Mouse (Mus musculus) cerebellum, adult 9-10 months (tissue): ENCODE data around the gene Myo9b.
"Not testable (repeated sequence)": the region's sequence is repeated elsewhere in the genome, so short reads cannot be mapped to it uniquely, and the experiment has no call there.

Experiments
- DNase-seq: peaks from one replicate; pipeline ENCODE4 v3.0.0; 2022

Myo9b gene

DNA sequence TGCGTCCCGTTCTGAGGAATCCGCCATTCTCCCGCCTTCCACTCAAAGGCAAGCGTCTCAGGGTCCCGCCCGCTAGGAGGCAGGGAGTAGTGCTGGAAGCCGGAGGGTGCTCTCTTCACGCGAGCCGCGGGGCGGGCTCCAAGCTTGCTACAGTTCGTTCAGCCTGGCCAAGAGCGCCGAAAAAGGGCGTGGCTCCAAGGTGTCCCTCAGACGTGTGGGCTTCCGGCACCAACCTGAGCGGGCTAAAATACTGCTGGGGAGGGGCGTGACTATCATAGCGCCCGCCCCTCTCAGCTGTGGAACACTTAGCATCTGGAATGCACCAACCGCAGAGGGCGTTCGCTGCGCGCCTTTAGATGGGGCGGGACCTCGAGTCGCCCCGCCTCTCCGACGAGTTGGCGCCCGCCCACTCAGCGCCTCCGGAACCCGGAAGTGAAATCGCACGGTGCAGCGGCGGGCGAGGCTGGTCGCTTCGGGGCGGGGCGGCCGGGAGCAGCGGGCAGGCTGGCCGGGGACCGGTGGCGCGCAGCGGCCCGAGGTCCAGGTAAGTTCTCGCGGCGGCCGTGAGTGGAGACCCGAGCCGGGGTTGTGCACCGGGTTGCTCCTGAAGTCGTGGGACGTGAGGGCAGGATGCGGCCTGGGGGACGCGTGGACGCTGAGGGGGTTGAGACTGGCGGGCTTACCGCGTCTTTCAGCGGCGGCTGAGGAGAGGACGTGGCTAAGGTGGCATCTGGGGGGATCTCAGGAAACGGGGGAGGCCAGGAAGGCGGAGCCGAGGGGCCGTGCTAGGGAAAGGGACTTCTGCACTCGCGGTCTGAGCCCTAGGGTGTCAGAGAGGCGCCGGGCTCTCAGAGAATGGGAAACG, at the start of gene Myo9b, which contains the start of gene Haus8:
Gene Myo9b, plus strand, starts transcription at position 429 of the 865 bp plus-strand sequence.
Gene Haus8, minus strand, starts transcription at position 649 of the 865 bp plus-strand sequence.
- DNase-seq: peak; percentile 94

DNA sequence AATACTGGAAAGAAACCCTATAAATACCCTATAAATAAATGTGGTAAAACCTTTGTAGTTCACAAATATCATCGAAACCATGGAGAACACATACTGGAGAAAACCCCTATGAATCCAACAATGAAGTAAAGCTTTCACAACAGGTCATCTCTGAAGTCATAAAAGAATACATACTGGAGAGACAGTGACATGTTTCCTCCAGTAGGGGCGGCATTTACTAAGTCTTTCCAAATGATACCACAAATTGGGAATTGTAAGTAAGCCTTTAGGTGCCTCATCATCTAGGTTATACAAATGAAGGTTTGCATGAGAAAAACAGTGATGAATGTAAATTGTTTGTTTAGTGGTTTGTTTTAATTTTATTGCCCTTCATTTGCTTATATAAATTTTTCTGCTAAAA, 48.0 kb upstream of the Myo9b start:
- peak; percentile 12 for DNase-seq

- DNase-seq: no peak
Observed at GRCm38 (mm10) chr8:71242757-71243156, 29.8 kb upstream of the Myo9b start.

- no peak for DNase-seq
Observed at GRCm38 (mm10) chr8:71248203-71248602, 24.3 kb upstream of the Myo9b start.

DNA sequence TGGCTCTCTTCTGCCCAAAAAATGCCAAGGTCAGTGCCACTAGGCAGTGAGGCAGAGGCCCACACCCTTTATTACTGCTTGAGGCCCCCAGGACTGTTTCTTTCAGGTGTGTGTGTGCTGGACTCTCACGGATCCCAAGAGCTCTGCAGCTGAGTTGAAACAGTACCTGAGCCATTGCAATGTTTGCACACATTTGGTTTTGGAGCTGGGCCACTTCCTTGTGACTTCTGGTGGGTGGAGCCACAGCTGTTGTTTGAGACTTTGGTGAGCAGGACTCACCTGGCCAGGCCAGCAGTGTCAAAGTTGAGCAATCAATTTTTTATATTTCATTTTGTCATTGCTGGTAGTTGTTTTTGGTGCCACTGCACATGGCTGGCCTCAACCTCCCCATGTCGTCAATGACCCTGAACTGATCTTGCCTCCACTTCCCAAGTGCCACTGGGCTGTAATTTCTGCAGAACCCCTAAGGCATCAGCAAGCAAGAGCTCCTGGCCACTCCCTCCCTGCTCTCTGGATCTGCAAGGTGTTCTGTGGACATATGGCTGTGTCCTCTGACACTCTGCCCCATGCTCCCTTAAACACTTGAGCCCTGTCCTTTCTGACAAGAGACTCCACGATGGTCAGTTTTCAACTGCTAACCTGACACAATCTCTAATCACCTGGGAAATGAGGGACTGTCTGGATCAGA, 15.8 kb upstream of the Myo9b start:
- DNase-seq: no peak

- no peak for DNase-seq
Observed at GRCm38 (mm10) chr8:71261234-71261633, 11.3 kb upstream of the Myo9b start.

- no peak for DNase-seq
Observed at GRCm38 (mm10) chr8:71267690-71268089, 4.8 kb upstream of the Myo9b start.

GRCm38 (mm10) chr8:71268286-71268685, 4.2 kb upstream of the Myo9b start:
- DNase-seq: not testable (repeated sequence)

GRCm38 (mm10) chr8:71271630-71272029, 884 bp upstream of the Myo9b start:
- DNase-seq: no peak

DNA sequence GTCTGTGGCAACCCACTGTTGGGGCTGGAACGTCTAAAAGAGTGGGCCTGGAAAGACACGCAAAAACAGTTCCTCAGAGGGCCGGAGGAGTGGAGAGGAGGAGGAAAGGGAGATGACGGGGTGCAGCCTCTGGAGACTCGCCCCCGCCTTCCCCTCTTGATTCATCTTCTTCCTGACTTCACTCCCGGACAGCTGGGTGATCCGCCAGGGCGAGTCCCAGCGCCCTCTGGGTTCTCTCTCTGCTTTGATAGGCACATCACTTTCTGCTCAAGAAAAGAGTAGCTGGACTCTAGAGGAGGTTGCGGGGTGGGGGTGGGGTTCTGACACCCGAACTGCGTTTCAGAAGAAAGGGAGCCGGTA, 617 bp downstream of the Myo9b start:
- peak; percentile 46 for DNase-seq

DNA sequence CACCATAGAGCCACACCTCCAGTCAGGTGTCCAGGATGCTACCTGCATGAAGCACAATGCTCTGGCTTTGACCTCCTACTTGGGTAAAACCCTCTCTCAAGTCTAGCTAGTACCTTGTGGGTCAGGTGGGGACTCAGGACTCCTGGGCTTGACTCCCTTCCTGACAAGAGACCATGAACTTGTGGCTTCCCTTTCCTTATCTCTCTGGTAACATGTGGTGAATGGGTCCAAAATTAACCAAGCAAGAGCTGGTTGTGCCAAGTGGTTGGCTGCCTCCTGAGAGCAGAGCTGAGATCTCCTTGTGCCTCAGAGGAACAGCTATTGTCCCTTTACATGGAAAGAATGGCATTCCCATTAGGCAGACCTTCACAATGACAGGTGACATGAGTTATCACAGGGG, 2.0 kb downstream of the Myo9b start:
- no peak for DNase-seq

DNA sequence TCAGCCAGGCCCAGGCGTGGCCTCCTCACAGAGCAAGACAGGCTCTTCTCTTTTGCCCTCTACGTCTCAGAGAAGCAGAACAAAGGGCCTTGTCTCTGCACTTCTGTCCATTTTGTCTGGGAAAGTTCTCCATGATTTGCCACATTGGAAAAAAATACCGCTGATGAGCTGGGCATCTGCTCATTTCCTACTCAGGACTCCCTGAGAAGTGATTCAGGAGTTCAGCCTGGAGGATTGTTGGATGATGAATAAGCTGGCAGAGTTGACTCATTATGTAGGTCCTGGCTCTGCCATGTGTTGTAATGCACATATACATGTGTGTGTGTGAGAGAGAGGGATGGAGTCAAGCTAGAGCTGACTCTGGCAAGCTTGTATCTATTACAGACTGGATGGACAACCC, 3.7 kb downstream of the Myo9b start:
- no peak for DNase-seq

GRCm38 (mm10) chr8:71279409-71279808, 6.9 kb downstream of the Myo9b start:
- not testable (repeated sequence) for DNase-seq

GRCm38 (mm10) chr8:71281731-71282130, 9.2 kb downstream of the Myo9b start:
- not testable (repeated sequence) for DNase-seq

DNA sequence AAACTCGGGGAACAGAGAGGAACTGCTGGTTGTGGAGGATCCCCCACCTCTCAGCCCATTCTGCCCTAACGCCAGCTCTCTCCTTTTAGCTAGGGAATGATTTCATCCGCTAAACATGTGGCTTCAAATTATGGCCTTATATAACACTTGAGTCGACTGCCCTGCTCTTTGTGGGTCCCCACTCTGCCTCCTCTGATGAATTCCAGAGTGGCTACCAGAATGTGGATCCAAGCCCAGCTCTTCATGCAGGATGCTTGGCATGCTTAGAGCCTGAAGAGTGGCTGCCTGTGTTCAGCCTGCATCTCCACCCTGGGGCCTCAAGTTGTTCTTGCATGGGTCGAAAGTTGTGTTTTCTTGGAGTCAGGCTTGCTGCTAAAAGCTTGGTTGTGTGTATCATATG, 10.1 kb downstream of the Myo9b start:
- no peak for DNase-seq

DNA sequence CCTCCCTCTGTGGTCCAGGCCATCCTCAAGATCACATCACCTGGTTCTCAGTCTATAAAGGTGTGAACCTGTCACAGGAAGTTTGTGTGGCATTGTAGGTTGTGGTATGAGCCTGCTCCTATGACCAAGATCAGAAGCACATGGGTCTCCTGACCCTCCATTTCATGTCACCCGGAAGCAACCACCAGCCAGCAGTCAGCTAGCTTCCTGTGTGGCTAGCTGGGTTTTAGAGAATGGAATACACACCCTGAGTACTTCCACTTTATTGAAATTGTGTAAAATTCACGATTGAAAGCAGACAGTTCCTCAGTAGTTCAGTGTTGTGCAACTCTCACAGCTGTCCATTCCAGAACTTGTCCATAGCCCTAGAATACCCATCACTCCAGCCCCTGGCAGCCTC, 13.7 kb downstream of the Myo9b start:
- DNase-seq: not testable (repeated sequence)

- DNase-seq: no peak
Observed at GRCm38 (mm10) chr8:71288441-71288949, 16.0 kb downstream of the Myo9b start.

DNA sequence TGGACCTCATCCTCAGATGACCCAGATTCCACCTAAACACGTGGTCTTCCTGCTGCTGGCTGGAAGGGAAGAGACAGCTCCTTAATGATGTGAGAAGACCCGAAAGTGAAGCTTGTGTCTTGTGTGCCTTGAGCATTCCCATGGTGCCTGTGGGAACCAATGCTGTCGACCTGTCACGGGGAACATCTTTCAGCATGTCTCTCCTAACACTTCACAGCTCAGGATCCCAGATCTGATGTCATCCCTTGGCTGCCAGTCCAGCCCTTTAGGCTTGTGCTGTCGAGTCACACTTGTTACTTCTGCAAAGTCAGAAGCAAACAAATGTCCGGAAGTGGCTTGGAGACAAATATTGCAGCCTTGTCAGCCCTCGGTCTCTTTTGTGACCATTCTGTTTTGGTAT, 16.6 kb downstream of the Myo9b start:
- no peak for DNase-seq

- DNase-seq: no peak
Observed at GRCm38 (mm10) chr8:71290211-71290610, 17.7 kb downstream of the Myo9b start.

GRCm38 (mm10) chr8:71290911-71291310, 18.4 kb downstream of the Myo9b start:
- no peak for DNase-seq

- DNase-seq: no peak
Observed at GRCm38 (mm10) chr8:71291351-71291750, 18.8 kb downstream of the Myo9b start.

GRCm38 (mm10) chr8:71293930-71294329, 21.4 kb downstream of the Myo9b start:
- not testable (repeated sequence) for DNase-seq

DNA sequence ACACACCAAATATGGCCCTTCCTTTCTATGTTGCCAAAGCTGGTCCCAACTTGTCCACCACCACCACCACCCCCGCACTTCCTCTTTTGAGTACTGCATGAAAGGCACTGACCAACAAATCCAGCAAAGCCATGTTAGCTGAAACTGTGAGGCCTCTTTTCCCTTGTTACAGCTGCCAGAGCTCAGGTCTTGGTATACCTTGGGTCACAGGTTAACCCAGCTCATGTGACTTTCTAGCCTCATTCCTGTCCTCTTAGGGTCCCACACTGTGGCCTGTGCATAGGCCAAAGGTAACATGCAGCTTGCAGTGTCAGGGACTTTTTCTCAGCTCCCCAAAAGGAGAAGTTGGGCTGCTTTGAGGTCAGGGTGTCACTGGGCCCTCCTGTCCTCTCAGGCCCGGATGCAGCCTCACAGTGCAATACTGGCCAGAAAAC, 23.7 kb downstream of the Myo9b start:
- no peak for DNase-seq

GRCm38 (mm10) chr8:71296784-71297183, 24.3 kb downstream of the Myo9b start:
- DNase-seq: no peak
